Mouse (Mus musculus) hindbrain, embryonic 12.5 days (tissue): ENCODE measurements at regions not wholly inside any gene's neighbourhood (a gene's known extent, or its start where the extent isn't known, plus 50 kb on each side); places are given as distances from the start of the nearest gene placed in this dataset.
"Not testable (repeated sequence)": the region's sequence is repeated elsewhere in the genome, so short reads cannot be mapped to it uniquely, and the experiment has no call there.

Experiments used
- ATAC-seq: fragments of 200-750 bp; cut with Nextera tagmentation; 2 replicates; pipeline ENCODE4 v1.8.0; 2017; ENCODE audit warnings: moderate TSS enrichment; ENCODE audit not compliant: low FRiP score
- H3K27ac ChIP-seq: fragments of 300-500 bp; sonication (generic); 2 replicates; pipeline ENCODE4 v1.5.1; 2016; ENCODE audit warnings: mild to moderate bottlenecking
- H3K27me3 ChIP-seq: fragments of 300-500 bp; sonication (generic); 2 replicates; pipeline ENCODE4 v1.6.1; 2016; ENCODE audit warnings: mild to moderate bottlenecking
- H3K36me3 ChIP-seq: fragments of 300-500 bp; sonication (generic); 2 replicates; pipeline ENCODE4 v1.6.1; 2016; ENCODE audit warnings: mild to moderate bottlenecking
- H3K4me1 ChIP-seq: fragments of 300-500 bp; sonication (generic); 2 replicates; pipeline ENCODE4 v1.6.1; 2016
- H3K4me2 ChIP-seq: fragments of 300-500 bp; sonication (generic); replicated peaks from 2 replicates; pipeline ENCODE4 v1.6.1; 2016; ENCODE audit warnings: mild to moderate bottlenecking
- H3K4me3 ChIP-seq: fragments of 300-500 bp; sonication (generic); 2 replicates; pipeline ENCODE4 v1.5.1; 2016; ENCODE audit warnings: mild to moderate bottlenecking
- H3K9ac ChIP-seq: fragments of 300-500 bp; sonication (generic); 2 replicates; pipeline ENCODE4 v1.6.1; 2016; ENCODE audit warnings: mild to moderate bottlenecking, moderate library complexity
- H3K9me3 ChIP-seq: fragments of 300-500 bp; sonication (generic); replicated peaks from 2 replicates; pipeline ENCODE4 v1.6.1; 2016; ENCODE audit warnings: mild to moderate bottlenecking
- WGBS: fragments of 180-500 bp; shearing (Covaris S2); methylation state at CpG from one replicate; pipeline ENCODE4 v1.1.7; 2016; 5-methylcytosine and 5-hydroxymethylcytosine counted together

DNA sequence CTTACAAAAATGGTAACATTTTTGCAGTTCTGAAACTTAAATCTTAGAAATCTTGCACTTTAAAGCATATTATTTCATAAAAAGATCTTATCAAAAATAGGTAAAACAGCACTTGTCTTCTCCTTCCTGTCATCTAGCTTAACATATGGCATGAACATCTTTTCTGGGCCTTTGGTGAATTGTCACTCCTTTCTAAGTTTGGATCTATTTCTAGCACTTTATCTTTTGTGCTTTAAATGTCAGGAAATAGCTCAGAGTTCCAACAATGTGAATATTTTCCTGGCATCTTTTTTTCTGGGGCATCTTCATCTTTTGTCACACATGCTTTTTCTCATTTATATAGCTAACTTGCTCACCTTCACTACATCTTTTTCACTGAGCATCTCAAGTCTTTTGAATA, 527.4 kb upstream of the Gm5150 start:
- no peaks in the 10 kb centered on the region for H3K4me1 ChIP-seq
- H3K9ac ChIP-seq = no peak overlapping the region
- H3K27me3 ChIP-seq = no peaks in the 10 kb centered on the region
- H3K9me3 ChIP-seq = no peaks in the 10 kb centered on the region
- no peak overlapping the region for H3K4me2 ChIP-seq
- H3K27ac ChIP-seq = no peak overlapping the region
- H3K36me3 ChIP-seq = no peaks in the 10 kb centered on the region
- ATAC-seq = no peak
- no peak overlapping the region for H3K4me3 ChIP-seq

DNA sequence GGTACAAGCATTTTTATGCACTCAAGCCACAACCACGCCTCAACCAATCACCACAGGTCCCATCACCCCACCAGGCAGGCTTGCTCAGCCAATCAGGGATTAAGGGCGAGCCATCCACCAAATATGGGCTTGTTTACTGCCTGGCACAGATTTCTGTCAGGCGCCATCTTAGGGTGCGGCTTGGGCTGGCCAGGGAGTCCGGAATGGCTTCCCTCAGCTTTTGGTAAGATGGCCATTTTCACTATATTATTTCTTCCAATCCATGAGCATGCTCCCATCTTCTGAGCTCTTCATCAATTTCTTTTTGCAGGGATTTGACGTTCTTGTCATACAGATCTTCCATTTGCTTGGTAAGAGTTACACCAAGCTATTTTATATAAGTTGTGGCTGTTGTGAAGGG, 521.3 kb upstream of the Gm5150 start:
- not testable (repeated sequence) for H3K9ac ChIP-seq
- 87% methylated on average over 6 of the region's 6 CpGs for WGBS

DNA sequence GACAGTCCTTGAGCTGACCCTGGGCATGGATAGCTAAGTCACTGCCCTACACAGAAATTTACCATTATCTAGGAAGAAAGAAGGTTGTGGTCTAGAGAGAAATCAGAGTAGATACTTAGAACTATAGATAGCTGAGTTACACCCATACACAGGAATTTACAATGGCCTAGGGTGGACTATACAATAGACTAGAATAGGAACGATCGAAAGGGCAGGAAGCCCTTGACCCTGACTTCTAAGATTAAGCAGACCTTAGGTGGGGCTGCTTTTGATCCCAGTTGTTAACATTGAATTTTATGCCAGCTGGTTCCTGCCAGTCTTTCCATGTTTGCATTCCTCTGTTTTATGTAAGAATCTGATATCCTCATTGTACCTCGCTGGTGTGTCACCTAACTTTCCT, 482.2 kb upstream of the Gm5150 start:
- not testable (repeated sequence) for H3K4me2 ChIP-seq, ATAC-seq, H3K36me3 ChIP-seq, H3K27me3 ChIP-seq, H3K9ac ChIP-seq, H3K9me3 ChIP-seq, H3K4me3 ChIP-seq, H3K4me1 ChIP-seq, H3K27ac ChIP-seq
- WGBS = 90% methylated on average over 3 of the region's 3 CpGs

More for the DNA sequence above, 521.3 kb upstream of the Gm5150 start:
- not testable (repeated sequence) for H3K36me3 ChIP-seq, H3K4me2 ChIP-seq, H3K4me1 ChIP-seq, H3K4me3 ChIP-seq, H3K27ac ChIP-seq, H3K27me3 ChIP-seq, H3K9me3 ChIP-seq, ATAC-seq

DNA sequence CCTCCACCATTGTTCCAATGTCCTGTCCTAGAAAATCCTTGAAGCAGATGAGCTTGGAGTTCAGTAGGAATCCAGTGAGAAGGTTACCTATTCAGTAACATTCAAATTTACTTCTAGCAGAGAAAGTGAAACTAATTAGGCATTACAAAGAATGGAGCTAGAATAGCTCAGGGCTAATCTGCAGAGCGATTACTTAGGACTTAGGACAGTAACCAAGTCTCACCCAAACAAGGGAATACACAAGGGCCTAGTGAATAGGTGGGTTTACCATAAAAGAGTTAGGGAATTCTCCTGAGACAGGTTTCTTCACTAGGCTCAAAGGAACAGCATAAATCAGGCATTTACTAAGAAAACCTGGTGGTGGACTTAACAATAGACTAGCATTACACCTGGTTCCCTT, 476.5 kb upstream of the Gm5150 start:
- Histone ChIP-seq H3K9me3 (no peaks in the 10 kb centered on the region), H3K9ac (no peak overlapping the region), H3K27ac (no peak overlapping the region), H3K4me2 (no peak overlapping the region), H3K36me3 (no peaks in the 10 kb centered on the region), H3K4me3 (no peak overlapping the region), H3K27me3 (no peaks in the 10 kb centered on the region), H3K4me1 (no peaks in the 10 kb centered on the region)
- WGBS = 76% methylated on average over 1 of the region's 1 CpGs
- ATAC-seq = no peak

DNA sequence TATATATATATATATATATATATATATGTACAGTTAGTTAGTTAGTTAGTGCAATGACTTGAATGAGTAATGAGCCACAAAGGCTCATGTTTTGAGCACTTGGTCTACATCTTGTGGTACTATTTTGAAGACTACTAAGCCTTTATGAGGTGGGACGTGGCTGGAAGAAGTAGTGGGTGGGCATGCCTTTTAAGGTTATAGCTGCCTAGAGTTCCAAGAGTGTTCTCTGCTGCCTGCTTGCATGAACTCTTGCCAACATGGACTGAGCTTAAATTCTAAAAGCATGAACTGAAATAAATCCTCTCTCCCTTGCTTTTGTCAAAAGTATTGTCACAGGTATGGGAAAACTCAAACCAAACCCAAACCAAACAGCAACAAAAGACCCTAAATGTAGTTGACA, 465.1 kb upstream of the Gm5150 start:
- 100% methylated on average over 1 of the region's 1 CpGs for WGBS
- no peak overlapping the region for H3K27ac ChIP-seq

DNA sequence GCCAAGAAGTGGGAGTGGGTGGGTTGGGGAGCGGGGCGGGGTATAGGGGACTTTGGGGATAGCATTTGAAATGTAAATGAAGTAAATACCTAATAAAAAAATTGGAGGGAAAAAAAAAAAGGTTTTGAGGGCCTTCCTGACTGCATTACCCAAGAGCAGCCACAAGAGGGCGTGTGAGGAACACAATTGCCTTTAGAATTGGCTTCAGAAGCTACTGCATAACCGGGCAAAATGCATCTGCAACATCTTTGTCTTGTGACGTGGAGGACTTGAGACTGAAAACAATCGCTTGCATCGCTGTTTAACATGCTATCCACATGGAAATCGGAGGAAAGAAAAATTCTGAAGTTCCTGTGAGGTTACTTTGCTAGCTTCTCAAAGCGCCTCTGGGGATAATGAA, 460.2 kb upstream of the Gm5150 start:
- peak overlapping the region; percentile 39 for H3K4me2 ChIP-seq
- no peaks in the 10 kb centered on the region for H3K4me1 ChIP-seq
- no peaks in the 10 kb centered on the region for H3K27me3 ChIP-seq
- WGBS = 12% methylated on average over 9 of the region's 9 CpGs
- no peaks in the 10 kb centered on the region for H3K36me3 ChIP-seq
- no peaks in the 10 kb centered on the region for H3K9me3 ChIP-seq
- ATAC-seq = peak; percentile 70
- no peak overlapping the region for H3K27ac ChIP-seq
- no peak overlapping the region for H3K4me3 ChIP-seq
- H3K9ac ChIP-seq = no peak overlapping the region; the same call in 1 of the 2 replicates

More for the DNA sequence above, 465.1 kb upstream of the Gm5150 start:
- H3K4me2 ChIP-seq = no peak overlapping the region
- no peaks in the 10 kb centered on the region for H3K9me3 ChIP-seq
- no peaks in the 10 kb centered on the region for H3K4me1 ChIP-seq
- H3K9ac ChIP-seq = no peak overlapping the region
- H3K27me3 ChIP-seq = no peaks in the 10 kb centered on the region
- no peak overlapping the region for H3K4me3 ChIP-seq
- no peaks in the 10 kb centered on the region for H3K36me3 ChIP-seq
- no peak for ATAC-seq

DNA sequence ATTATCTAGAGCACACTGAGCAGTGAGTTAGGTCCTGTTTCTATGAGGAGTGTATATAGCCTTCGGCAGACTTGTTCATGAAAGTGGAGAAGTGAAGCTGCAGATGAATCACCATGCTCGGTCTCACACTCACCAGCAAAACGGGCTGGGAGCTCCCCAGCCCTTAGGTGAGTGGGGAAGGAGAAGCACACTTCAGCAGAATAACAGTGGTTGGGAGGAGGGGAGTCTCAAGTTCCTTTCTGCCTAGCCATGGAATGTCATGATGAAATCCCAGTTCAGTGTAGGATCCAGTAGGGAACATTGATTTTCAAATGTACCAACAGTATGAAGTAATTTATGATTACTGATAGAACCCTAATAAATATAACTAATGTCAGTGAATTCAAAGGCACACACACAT, 459.1 kb upstream of the Gm5150 start:
- Histone ChIP-seq H3K27ac (no peak overlapping the region), H3K4me2 (no peak overlapping the region), H3K36me3 (no peaks in the 10 kb centered on the region), H3K27me3 (no peaks in the 10 kb centered on the region), H3K9me3 (no peaks in the 10 kb centered on the region), H3K9ac (no peak overlapping the region), H3K4me3 (no peak overlapping the region), H3K4me1 (no peaks in the 10 kb centered on the region)
- 65% methylated on average over 3 of the region's 3 CpGs for WGBS
- no peak for ATAC-seq

DNA sequence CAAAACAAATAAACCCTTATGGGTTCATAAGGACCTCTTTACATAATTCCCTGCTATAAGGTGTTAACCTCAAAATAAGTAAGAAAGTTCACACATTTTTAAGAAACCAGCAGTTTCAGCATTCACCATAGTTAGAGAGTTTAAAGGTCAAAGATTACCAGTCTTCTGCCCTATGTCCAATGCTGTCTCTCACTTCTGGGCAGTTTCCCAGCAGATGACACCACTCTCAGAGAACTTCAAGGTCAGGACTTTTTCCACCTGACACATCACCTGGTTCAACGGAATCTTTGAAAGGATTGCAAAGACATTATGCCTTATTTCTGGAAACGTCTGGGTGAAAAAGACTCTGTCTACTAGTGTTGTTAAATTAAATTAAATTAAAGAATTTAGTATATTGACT, 458.1 kb upstream of the Gm5150 start:
- H3K27ac ChIP-seq = no peak overlapping the region
- H3K9me3 ChIP-seq = no peaks in the 10 kb centered on the region
- H3K4me2 ChIP-seq = no peak overlapping the region
- H3K4me3 ChIP-seq = no peak overlapping the region
- H3K27me3 ChIP-seq = no peaks in the 10 kb centered on the region
- no peak for ATAC-seq
- H3K36me3 ChIP-seq = no peaks in the 10 kb centered on the region
- 81% methylated on average over 2 of the region's 2 CpGs for WGBS
- no peak overlapping the region for H3K9ac ChIP-seq
- no peaks in the 10 kb centered on the region for H3K4me1 ChIP-seq

DNA sequence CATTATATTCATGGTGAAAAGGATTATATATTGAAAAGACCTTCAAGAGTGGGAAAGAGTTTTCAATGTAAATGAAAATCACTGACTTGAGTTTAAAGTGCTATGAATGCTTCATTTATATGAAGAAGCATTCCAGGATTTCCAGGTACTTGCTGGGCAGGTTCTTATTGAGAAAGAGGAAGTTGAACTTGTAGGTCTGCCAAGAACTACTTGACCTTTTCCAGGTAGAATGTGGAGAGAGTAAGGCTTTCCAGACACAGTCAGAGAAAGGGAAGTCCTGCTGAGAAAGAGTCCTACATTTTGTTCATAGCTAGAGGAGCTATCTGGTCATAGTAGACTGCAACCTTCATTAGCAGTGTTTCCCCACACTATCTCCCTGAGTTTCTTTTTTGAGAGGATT, 426.8 kb upstream of the Gm5150 start:
- Histone ChIP-seq H3K36me3 (no peaks in the 10 kb centered on the region), H3K9me3 (no peaks in the 10 kb centered on the region), H3K27me3 (no peaks in the 10 kb centered on the region), H3K9ac (no peak overlapping the region), H3K4me3 (no peak overlapping the region), H3K27ac (no peak overlapping the region), H3K4me2 (no peak overlapping the region), H3K4me1 (no peaks in the 10 kb centered on the region)
- ATAC-seq = no peak

DNA sequence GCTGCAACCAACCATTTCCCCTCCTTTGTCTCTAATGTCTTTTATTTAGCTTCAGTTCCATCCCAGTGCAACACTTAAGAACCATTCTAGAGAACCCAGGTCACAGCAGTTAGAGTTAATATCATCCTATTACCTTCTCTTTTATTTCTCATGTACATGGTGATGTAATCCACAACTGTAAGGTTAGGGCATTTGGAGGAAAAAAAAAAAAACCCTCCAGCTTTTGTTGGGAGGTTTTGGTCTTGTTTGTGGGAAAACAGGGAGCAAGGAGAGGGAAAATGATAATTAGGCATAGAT, 425.5 kb upstream of the Gm5150 start:
- H3K4me1 ChIP-seq = no peaks in the 10 kb centered on the region
- no peaks in the 10 kb centered on the region for H3K36me3 ChIP-seq
- H3K4me2 ChIP-seq = no peak overlapping the region
- no peak overlapping the region for H3K27ac ChIP-seq
- no peak overlapping the region for H3K9ac ChIP-seq
- 0 out of 2 replicates have a peak, but pooled peaks have one; percentile 11 for ATAC-seq
- no peak overlapping the region for H3K4me3 ChIP-seq
- H3K27me3 ChIP-seq = no peaks in the 10 kb centered on the region
- H3K9me3 ChIP-seq = no peaks in the 10 kb centered on the region

DNA sequence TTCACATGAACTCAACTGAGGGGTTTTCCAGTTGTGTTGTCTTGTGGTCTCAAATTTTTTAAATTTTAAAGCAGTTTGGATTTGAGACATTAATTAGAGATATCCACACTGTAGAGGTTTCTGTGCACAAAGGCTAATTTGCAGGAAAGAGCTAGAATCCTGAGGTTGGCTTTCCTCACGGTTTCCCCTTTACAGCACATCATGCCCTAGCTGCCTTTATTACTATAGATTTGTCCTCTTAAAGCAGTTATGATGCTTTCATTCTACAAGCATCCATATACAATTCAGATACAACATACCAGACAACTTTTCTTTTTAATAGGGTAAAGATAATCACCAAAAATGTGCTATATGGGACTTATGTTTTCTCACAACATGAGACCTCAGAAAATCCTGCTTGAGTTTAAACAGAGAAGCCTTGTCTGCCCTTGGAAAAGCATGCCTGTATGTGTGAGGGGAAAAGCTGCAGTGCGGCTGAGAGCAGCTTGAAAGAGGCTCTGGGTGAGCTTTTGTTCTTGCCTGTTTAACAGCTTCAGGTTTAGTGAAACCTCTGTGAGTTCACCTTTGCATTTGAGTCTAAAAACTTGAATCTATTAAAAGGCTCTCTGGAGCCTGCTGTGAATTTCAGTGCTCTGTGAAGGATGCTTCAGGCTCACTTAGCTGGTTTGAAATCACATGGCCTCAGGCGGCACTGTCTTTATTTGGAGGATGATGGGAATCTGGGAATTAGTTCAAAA, 425.0 kb upstream of the Gm5150 start:
- 51% methylated on average over 3 of the region's 3 CpGs for WGBS
- no peaks in the 10 kb centered on the region for H3K9me3 ChIP-seq
- H3K4me3 ChIP-seq = no peak overlapping the region
- H3K4me1 ChIP-seq = no peaks in the 10 kb centered on the region
- no peak overlapping the region for H3K4me2 ChIP-seq
- no peak overlapping the region for H3K9ac ChIP-seq
- no peak overlapping the region for H3K27ac ChIP-seq
- no peaks in the 10 kb centered on the region for H3K36me3 ChIP-seq
- no peaks in the 10 kb centered on the region for H3K27me3 ChIP-seq
- 0 out of 2 replicates have a peak, but pooled peaks have one; percentile 19 for ATAC-seq
